In the genomic region with DNA sequence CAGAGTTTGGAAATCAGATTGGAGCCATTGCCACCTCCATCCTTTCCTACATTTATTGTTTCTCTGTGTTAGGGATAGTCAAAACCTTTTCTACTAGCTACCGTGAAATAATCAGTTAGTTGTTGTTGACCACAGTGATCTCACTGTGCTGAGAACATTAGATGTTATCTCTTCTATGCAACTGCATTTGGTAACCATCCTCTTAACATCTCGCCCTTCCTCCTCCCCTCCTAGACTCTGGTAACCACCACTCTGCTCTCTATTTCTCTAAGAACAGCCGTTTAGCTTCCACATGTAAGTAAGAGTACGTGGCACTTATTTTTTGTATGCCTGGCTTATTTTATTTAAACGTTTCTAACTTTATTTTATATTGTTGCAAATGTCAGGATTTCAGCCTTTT, we compare ENCODE assay signal across 21 mouse cellular contexts.
A peak's percentile ranks its signal among the peaks of the same experiment; 100 is the strongest.
DNase-seq lines count a peak whose midpoint lies in the region; ATAC-seq lines count a peak whose summit lies in the region.
"Had no signal": no experiment of that assay in that cellular context is flagged by ENCODE, and none has a peak within 500 bp of the region (broad histone marks: within the 10 kb centered on the region; RNA-seq: fewer than 3 reads in every experiment).

No protein-coding gene starts in this region.

- peak; percentile 49 for DNase-seq in 416B (ENCODE audit: low read depth)
- DNase-seq in CD4-positive, CD25-positive, alpha-beta regulatory T cell, adult 2 months (ENCODE audit: low read depth, low spot score): peak; percentile 34
- no peak for DNase-seq in frontal cortex, postnatal 14 days (ENCODE audit: low spot score in 2 of 2)
- DNase-seq in right cerebral cortex, adult 2 months (ENCODE audit: low spot score in 2 of 2): no peak
- DNase-seq in gastrocnemius, postnatal 25 days: no peak
- no peak for DNase-seq in layer of hippocampus, postnatal 10 days (ENCODE audit: low spot score in 2 of 2)
- DNase-seq: adrenal gland, adult 2 months; adrenal gland, postnatal 10 days; adrenal gland, postnatal 25 days; cerebellum, adult 11 months; cerebellum, adult 18-20 months; cerebellum, adult 8-10 months; cerebellum, adult 9-11 months; cerebellum, postnatal 14 days; cerebellum, postnatal 36 days; embryo, embryonic 11 days had no signal

- ATAC-seq in activated CD4-positive, CD25-positive, alpha-beta regulatory T cell, adult 4 months: peak; percentile 32
- peak; percentile 74 for ATAC-seq in inflammation-experienced regulatory T-cells, adult 6 months
- ATAC-seq: forebrain, embryonic 14.5 days; forebrain, embryonic 16.5 days; Patski had no signal

Comparison
In these comparisons a context has a peak if more than half of its experiments do, and no peak if none do; other contexts are left out.
1. DNase-seq: peak in 416B (single experiment) and CD4-positive, CD25-positive, alpha-beta regulatory T cell, adult 2 months (single experiment); none in frontal cortex, postnatal 14 days (0 of 2), right cerebral cortex, adult 2 months (0 of 2), gastrocnemius, postnatal 25 days (single experiment) and layer of hippocampus, postnatal 10 days (0 of 2).